ENCODE assay signal across 23 mouse cellular contexts in genomic region chr11:53749306-53749705, GRCm38 (mm10). TPM values are rescaled to one million over a fixed set of nuclear protein-coding genes. Genes with fewer than 3 reads are reported as not detected.
"Had no signal": no experiment of that assay in that cellular context is flagged by ENCODE, and none has a peak within 500 bp of the region (broad histone marks: within the 10 kb centered on the region; RNA-seq: fewer than 3 reads in every experiment).

No protein-coding gene starts in this region.

- DNase-seq: lung, adult 18-20 months; lung, embryonic 14.5 days; lung, postnatal 10 days; lung, postnatal 4 days; midbrain, embryonic 14.5 days; retina, postnatal 1 day; right cerebral cortex, adult 18-20 months; right cerebral cortex, postnatal 25 days; right cerebral cortex, postnatal 4 days; spleen, adult 18-20 months had no signal

- ATAC-seq: liver, embryonic 12.5 days; midbrain, embryonic 16.5 days had no signal

- H3K4me3 ChIP-seq: liver, embryonic 12.5 days; midbrain, embryonic 10.5 days; myocyte; neural tube, embryonic 13.5 days; neural tube, embryonic 15.5 days had no signal

- H3K36me3 ChIP-seq: liver, embryonic 12.5 days; midbrain, embryonic 10.5 days; neural tube, embryonic 13.5 days; neural tube, embryonic 15.5 days had no signal

- H3K4me2 ChIP-seq: liver, embryonic 12.5 days; lung, embryonic 14.5 days; neural tube, embryonic 13.5 days; neural tube, embryonic 15.5 days had no signal

- H3K9ac ChIP-seq: liver, embryonic 12.5 days; liver, embryonic 14.5 days; lung, embryonic 14.5 days; neural tube, embryonic 13.5 days; neural tube, embryonic 15.5 days had no signal

- H3K27ac ChIP-seq: liver, embryonic 12.5 days; liver, embryonic 14.5 days; midbrain, embryonic 10.5 days; neural tube, embryonic 13.5 days; neural tube, embryonic 15.5 days had no signal

- H3K27me3 ChIP-seq: liver, embryonic 12.5 days; neural tube, embryonic 13.5 days; neural tube, embryonic 15.5 days had no signal

- H3K9me3 ChIP-seq: liver, embryonic 12.5 days; midbrain, embryonic 10.5 days; neural tube, embryonic 13.5 days; neural tube, embryonic 15.5 days had no signal

- H3K4me1 ChIP-seq: liver, embryonic 12.5 days; neural tube, embryonic 13.5 days; neural tube, embryonic 15.5 days had no signal

RNA-seq across cellular contexts. Expression of gene Gm17334, which starts 23.7 kb away (rescaled TPM):
- polyA plus RNA-seq: liver, embryonic 14.5 days; midbrain, embryonic 10.5 days; midbrain, embryonic 16.5 days; neural tube, embryonic 11.5 days; neural tube, embryonic 13.5 days; neural tube, embryonic 15.5 days; stomach, embryonic 16.5 days had no signal

RNA-seq across cellular contexts. Expression of gene Il5, which starts 28.7 kb away (rescaled TPM):
- polyA plus RNA-seq: liver, embryonic 12.5 days; liver, embryonic 14.5 days; liver, embryonic 16.5 days; lung, embryonic 14.5 days; lung, embryonic 16.5 days; midbrain, embryonic 10.5 days; midbrain, embryonic 14.5 days; midbrain, embryonic 16.5 days; myocyte; neural tube, embryonic 11.5 days; neural tube, embryonic 13.5 days; neural tube, embryonic 15.5 days; small intestine, adult 2 months; stomach, embryonic 14.5 days; stomach, embryonic 16.5 days had no signal
